Mouse (Mus musculus) heart, adult 2 months (tissue): ENCODE measurements at regions not wholly inside any gene's neighbourhood (a gene's known extent, or its start where the extent isn't known, plus 50 kb on each side); places are given as distances from the start of the nearest gene placed in this dataset.

Experiments
- CTCF ChIP-seq: fragments of 200-600 bp; IDR thresholded peaks from 2 replicates; pipeline ENCODE4 v1.8.1; 2022; ENCODE audit warnings: antibody characterized with exemption, mild to moderate bottlenecking, moderate library complexity
- POLR2A ChIP-seq: fragments of 200-500 bp; IDR thresholded peaks from 2 replicates; pipeline ENCODE4 v1.6.1; 2011; ENCODE audit warnings: mild to moderate bottlenecking, low read depth, low read length, control low read depth; ENCODE audit not compliant: insufficient read depth

DNA sequence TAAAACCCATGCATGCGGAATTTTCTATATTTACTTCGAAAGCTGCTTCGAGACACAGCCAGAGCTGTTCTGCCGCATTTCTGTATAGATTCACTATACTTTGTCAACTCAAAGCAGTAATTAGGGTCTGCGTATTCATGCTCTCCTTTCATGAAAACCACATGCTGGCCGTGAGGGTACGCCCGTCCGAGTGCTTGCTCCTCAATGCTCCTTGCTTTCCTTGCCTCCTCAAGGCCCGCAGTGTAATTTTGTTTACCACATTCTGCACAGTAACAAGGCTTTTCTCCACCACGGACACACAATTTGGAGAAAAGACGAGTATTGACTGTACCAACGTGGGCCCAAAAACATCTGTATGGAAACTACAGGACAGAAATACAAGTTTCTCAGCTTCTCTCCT lies 67.4 kb upstream of the Synm start:
- TF ChIP-seq CTCF (no peak), POLR2A (no peak)
